Mouse (Mus musculus) kidney, embryonic 14.5 days (tissue): ENCODE measurements around the gene Sestd1. TPM values are rescaled to one million over a fixed set of nuclear protein-coding genes. Genes with fewer than 3 reads are reported as not detected.
A peak's percentile ranks its signal among the peaks of the same experiment; 100 is the strongest.

Source experiments
- ATAC-seq: fragments of 200-750 bp; cut with Nextera tagmentation; 2 replicates; pipeline ENCODE4 v1.8.0; 2017; ENCODE audit warnings: moderate number of reproducible peaks, mild to moderate bottlenecking, moderate TSS enrichment, moderate library complexity; ENCODE audit not compliant: low FRiP score, low TSS enrichment
- H3K27ac ChIP-seq: fragments of 300-500 bp; sonication (generic); 2 replicates; pipeline ENCODE4 v1.5.1; 2014; ENCODE audit warnings: low read depth, mild to moderate bottlenecking, low read length, moderate library complexity, mixed read lengths
- H3K27me3 ChIP-seq: fragments of 300-500 bp; sonication (generic); 2 replicates; pipeline ENCODE4 v1.6.1; 2014; ENCODE audit warnings: mild to moderate bottlenecking, low read length; ENCODE audit not compliant: control insufficient read depth, insufficient read depth
- H3K36me3 ChIP-seq: fragments of 300-500 bp; sonication (generic); 2 replicates; pipeline ENCODE4 v1.6.1; 2014; ENCODE audit warnings: low read length, mixed read lengths; ENCODE audit not compliant: control insufficient read depth, insufficient read depth
- H3K4me1 ChIP-seq: fragments of 300-500 bp; sonication (generic); 2 replicates; pipeline ENCODE4 v1.6.1; 2014; ENCODE audit warnings: low read length, mixed read lengths; ENCODE audit not compliant: control insufficient read depth, insufficient read depth
- H3K4me2 ChIP-seq: fragments of 300-500 bp; sonication (generic); replicated peaks from 2 replicates; pipeline ENCODE4 v1.6.1; 2014; ENCODE audit warnings: low read depth, mild to moderate bottlenecking, low read length
- H3K4me3 ChIP-seq: fragments of 300-500 bp; sonication (generic); 2 replicates; pipeline ENCODE4 v1.5.1; 2014; ENCODE audit warnings: mild to moderate bottlenecking, low read length
- H3K9ac ChIP-seq: fragments of 300-500 bp; sonication (generic); 2 replicates; pipeline ENCODE4 v1.6.1; 2014; ENCODE audit warnings: low read depth, mild to moderate bottlenecking, low read length, moderate library complexity
- H3K9me3 ChIP-seq: fragments of 300-500 bp; sonication (generic); 2 replicates; pipeline ENCODE4 v1.6.1; 2016; ENCODE audit warnings: low read length; ENCODE audit not compliant: control insufficient read depth
- WGBS: fragments of 180-500 bp; shearing (Covaris S2); extraction: QIAGEN DNeasy Blood & Tissue Kit; methylation state at CpG from one replicate; pipeline ENCODE4 v1.1.7; 2014; 5-methylcytosine and 5-hydroxymethylcytosine counted together
- polyA plus RNA-seq: library from polyadenylated mRNA; unstranded; fragments of >200 nt; fragmentation: Nextera tagmentation; extraction: Ambion mirVana; gene quantifications from 2 replicates; pipeline ENCODE4 v1.2.1, GENCODE M21; 2014

Gene Sestd1
- polyA plus RNA-seq, 1 experiment from 2014 or later: 37.6 TPM

GRCm38 (mm10) chr2:77170633-77171105 is 109.7 kb downstream of the Sestd1 start, which contains the start of gene Ccdc141:
Gene Ccdc141 (minus strand): TSS chr2:77170636.
- H3K27ac ChIP-seq: peak within 1 kb of the TSS; percentile 80

GRCm38 (mm10) chr2:77169916-77170632 is 110.3 kb downstream of the Sestd1 start:
- peak overlapping the region; percentile 84 for H3K4me2 ChIP-seq
- H3K36me3 ChIP-seq: no peaks in the 10 kb centered on the region
- peak overlapping the region; percentile 65 for H3K27ac ChIP-seq
- peak overlapping the region; percentile 42; the same call in 1 of the 2 replicates for H3K9ac ChIP-seq
- peak overlapping the region; percentile 47 for H3K4me3 ChIP-seq
- peak; percentile 80 for ATAC-seq
- H3K27me3 ChIP-seq: no peaks in the 10 kb centered on the region
- 3% methylated on average over 21 of the region's 21 CpGs for WGBS
- H3K4me1 ChIP-seq: peaks cover 22% of the 10 kb centered on the region
- no peaks in the 10 kb centered on the region for H3K9me3 ChIP-seq

More at GRCm38 (mm10) chr2:77170633-77171105, 109.7 kb downstream of the Sestd1 start, which contains the start of gene Ccdc141:
- 14% methylated on average over 3 of the region's 6 CpGs for WGBS
- H3K4me2 ChIP-seq: peak within 1 kb of the TSS; percentile 84
- H3K9ac ChIP-seq: peak within 1 kb of the TSS; percentile 42; the same call in 1 of the 2 replicates
- no peaks in the 10 kb centered on the region for H3K9me3 ChIP-seq
- H3K4me1 ChIP-seq: peaks cover 22% of the 10 kb centered on the region
- no peak for ATAC-seq
- H3K27me3 ChIP-seq: no peaks in the 10 kb centered on the region
- no peaks in the 10 kb centered on the region for H3K36me3 ChIP-seq
- H3K4me3 ChIP-seq: peak within 1 kb of the TSS; percentile 47

GRCm38 (mm10) chr2:77169218-77169617 is 111.2 kb downstream of the Sestd1 start:
- peaks cover 22% of the 10 kb centered on the region for H3K4me1 ChIP-seq
- H3K4me3 ChIP-seq: peak overlapping the region; percentile 47; the same call in 1 of the 2 replicates
- peak overlapping the region; percentile 84; the same call in 1 of the 2 replicates for H3K4me2 ChIP-seq
- ATAC-seq: no peak
- no peak overlapping the region for H3K9ac ChIP-seq
- WGBS: 83% methylated on average over 4 of the region's 4 CpGs
- H3K9me3 ChIP-seq: no peaks in the 10 kb centered on the region
- H3K27me3 ChIP-seq: no peaks in the 10 kb centered on the region
- H3K27ac ChIP-seq: no peak overlapping the region
- no peaks in the 10 kb centered on the region for H3K36me3 ChIP-seq

GRCm38 (mm10) chr2:77168781-77169180 is 111.6 kb downstream of the Sestd1 start:
- 94% methylated on average over 7 of the region's 7 CpGs for WGBS
- Histone ChIP-seq H3K4me3 (no peak overlapping the region), H3K4me1 (peaks cover 19% of the 10 kb centered on the region), H3K4me2 (no peak overlapping the region), H3K27me3 (no peaks in the 10 kb centered on the region), H3K27ac (no peak overlapping the region), H3K36me3 (no peaks in the 10 kb centered on the region), H3K9me3 (no peaks in the 10 kb centered on the region), H3K9ac (no peak overlapping the region)
- ATAC-seq: no peak

- Histone ChIP-seq H3K36me3 (no peaks in the 10 kb centered on the region), H3K4me1 (peaks cover 17% of the 10 kb centered on the region), H3K9ac (no peak overlapping the region), H3K4me2 (no peak overlapping the region), H3K4me3 (no peak overlapping the region), H3K27ac (no peak overlapping the region), H3K9me3 (no peaks in the 10 kb centered on the region), H3K27me3 (no peaks in the 10 kb centered on the region)
- 84% methylated on average over 13 of the region's 13 CpGs for WGBS
- no peak for ATAC-seq
These were observed 112.2 kb downstream of the Sestd1 start for GRCm38 (mm10) chr2:77168081-77168685.

GRCm38 (mm10) chr2:77166366-77166765 is 114.0 kb downstream of the Sestd1 start:
- ATAC-seq: no peak
- Histone ChIP-seq H3K27me3 (no peaks in the 10 kb centered on the region), H3K4me3 (no peak overlapping the region)

GRCm38 (mm10) chr2:77164662-77165061 is 115.7 kb downstream of the Sestd1 start:
- ATAC-seq: no peak
- Histone ChIP-seq H3K4me1 (no peaks in the 10 kb centered on the region), H3K4me3 (no peak overlapping the region), H3K4me2 (no peak overlapping the region), H3K36me3 (no peaks in the 10 kb centered on the region), H3K9me3 (no peaks in the 10 kb centered on the region), H3K27me3 (no peaks in the 10 kb centered on the region), H3K9ac (no peak overlapping the region), H3K27ac (no peak overlapping the region)
- 93% methylated on average over 3 of the region's 3 CpGs for WGBS

More at GRCm38 (mm10) chr2:77166366-77166765, 114.0 kb downstream of the Sestd1 start:
- WGBS: 84% methylated on average over 4 of the region's 4 CpGs
- no peak overlapping the region for H3K4me2 ChIP-seq
- no peak overlapping the region for H3K27ac ChIP-seq
- peaks cover 7% of the 10 kb centered on the region for H3K4me1 ChIP-seq
- no peaks in the 10 kb centered on the region for H3K9me3 ChIP-seq
- H3K9ac ChIP-seq: no peak overlapping the region
- no peaks in the 10 kb centered on the region for H3K36me3 ChIP-seq

- H3K36me3 ChIP-seq: no peaks in the 10 kb centered on the region
- H3K4me2 ChIP-seq: no peak overlapping the region
- H3K4me3 ChIP-seq: no peak overlapping the region
- H3K9ac ChIP-seq: no peak overlapping the region
- no peaks in the 10 kb centered on the region for H3K9me3 ChIP-seq
- no peaks in the 10 kb centered on the region for H3K27me3 ChIP-seq
- no peaks in the 10 kb centered on the region for H3K4me1 ChIP-seq
- WGBS: 78% methylated on average over 3 of the region's 3 CpGs
- no peak for ATAC-seq
- H3K27ac ChIP-seq: no peak overlapping the region
These were observed 117.0 kb downstream of the Sestd1 start for GRCm38 (mm10) chr2:77163381-77163780.

GRCm38 (mm10) chr2:77162135-77162534 is 118.3 kb downstream of the Sestd1 start:
- no peak overlapping the region for H3K4me3 ChIP-seq
- 88% methylated on average over 3 of the region's 3 CpGs for WGBS
- no peaks in the 10 kb centered on the region for H3K9me3 ChIP-seq
- ATAC-seq: no peak
- no peaks in the 10 kb centered on the region for H3K4me1 ChIP-seq
- H3K27me3 ChIP-seq: no peaks in the 10 kb centered on the region
- no peaks in the 10 kb centered on the region for H3K36me3 ChIP-seq
- H3K27ac ChIP-seq: no peak overlapping the region
- no peak overlapping the region for H3K9ac ChIP-seq
- H3K4me2 ChIP-seq: no peak overlapping the region
